Mouse (Mus musculus): ENCODE data around the gene Fktn.
"Not testable (repeated sequence)": the region's sequence is repeated elsewhere in the genome, so short reads cannot be mapped to it uniquely, and the experiment has no call there.

Gene Fktn

GRCm38 (mm10) chr4:53770958-53771735, 57.3 kb downstream of the Fktn start:
- DNase-seq (ENCODE audit: low spot score in 2 of 2): no peak

GRCm38 (mm10) chr4:53772004-53772403, 58.2 kb downstream of the Fktn start:
- no peak for DNase-seq (ENCODE audit: low spot score in 2 of 2)

GRCm38 (mm10) chr4:53773911-53774310, 60.1 kb downstream of the Fktn start:
- no peak for DNase-seq (ENCODE audit: low spot score in 2 of 2)

GRCm38 (mm10) chr4:53781396-53781795, 67.6 kb downstream of the Fktn start:
- DNase-seq (ENCODE audit: low spot score in 2 of 2): no peak

GRCm38 (mm10) chr4:53782216-53783070, 68.6 kb downstream of the Fktn start:
- no peak for DNase-seq (ENCODE audit: low spot score in 2 of 2)

GRCm38 (mm10) chr4:53785746-53786398, 72.1 kb downstream of the Fktn start:
- peak in 1 of 2 experiments; percentile 34 for DNase-seq (ENCODE audit: low spot score in 2 of 2)

- DNase-seq (ENCODE audit: low spot score in 2 of 2): no peak
These were observed 73.1 kb downstream of the Fktn start for GRCm38 (mm10) chr4:53786851-53787250.

- no peak for DNase-seq (ENCODE audit: low spot score in 2 of 2)
These were observed 75.5 kb downstream of the Fktn start for GRCm38 (mm10) chr4:53789346-53789745.

- no peak for DNase-seq (ENCODE audit: low spot score in 2 of 2)
These were observed 80.6 kb downstream of the Fktn start for GRCm38 (mm10) chr4:53794257-53794966.

GRCm38 (mm10) chr4:53795086-53795485, 81.3 kb downstream of the Fktn start:
- no peak for DNase-seq (ENCODE audit: low spot score in 2 of 2)

- no peak for DNase-seq (ENCODE audit: low spot score in 2 of 2)
These were observed 81.9 kb downstream of the Fktn start for GRCm38 (mm10) chr4:53795706-53796105.

GRCm38 (mm10) chr4:53796865-53797772, 83.3 kb downstream of the Fktn start:
- no peak for DNase-seq (ENCODE audit: low spot score in 2 of 2)

- no peak for DNase-seq (ENCODE audit: low spot score in 2 of 2)
These were observed 85.3 kb downstream of the Fktn start for GRCm38 (mm10) chr4:53798896-53799676.

- no peak for DNase-seq (ENCODE audit: low spot score in 2 of 2)
These were observed 86.0 kb downstream of the Fktn start for GRCm38 (mm10) chr4:53799753-53800152.

GRCm38 (mm10) chr4:53803674-53804073, 89.9 kb downstream of the Fktn start:
- DNase-seq (ENCODE audit: low spot score in 2 of 2): not testable (repeated sequence)

- DNase-seq (ENCODE audit: low spot score in 2 of 2): not testable (repeated sequence)
These were observed 92.6 kb downstream of the Fktn start for GRCm38 (mm10) chr4:53806428-53806827.

- DNase-seq (ENCODE audit: low spot score in 2 of 2): no peak
These were observed 104.5 kb downstream of the Fktn start for GRCm38 (mm10) chr4:53818320-53818719.

- DNase-seq (ENCODE audit: low spot score in 2 of 2): no peak
These were observed 109.9 kb downstream of the Fktn start for GRCm38 (mm10) chr4:53823697-53824096.

GRCm38 (mm10) chr4:53824831-53825230, 111.0 kb downstream of the Fktn start:
- no peak for DNase-seq (ENCODE audit: low spot score in 2 of 2)

Measured in spleen, postnatal 10 days (tissue).